Mouse (Mus musculus) lung, embryonic 16.5 days (tissue): ENCODE measurements around the gene Slc43a3. TPM values are rescaled to one million over a fixed set of nuclear protein-coding genes. Genes with fewer than 3 reads are reported as not detected.
"Not testable (repeated sequence)": the region's sequence is repeated elsewhere in the genome, so short reads cannot be mapped to it uniquely, and the experiment has no call there.

Experiments
- ATAC-seq: fragments of 200-750 bp; cut with Nextera tagmentation; 2 replicates; pipeline ENCODE4 v1.8.0; 2017; ENCODE audit warnings: low read depth, mild to moderate bottlenecking, moderate library complexity
- H3K27ac ChIP-seq: fragments of 300-500 bp; sonication (generic); 2 replicates; pipeline ENCODE4 v1.5.1; 2014; ENCODE audit warnings: mild to moderate bottlenecking, control low read depth, low read length
- H3K27me3 ChIP-seq: fragments of 300-500 bp; sonication (generic); 2 replicates; pipeline ENCODE4 v1.6.1; 2014; ENCODE audit warnings: low read depth, low read length, mixed read lengths; ENCODE audit not compliant: control insufficient read depth, insufficient read depth
- H3K36me3 ChIP-seq: fragments of 300-500 bp; sonication (generic); 2 replicates; pipeline ENCODE4 v1.6.1; 2014; ENCODE audit warnings: low read length; ENCODE audit not compliant: control insufficient read depth, insufficient read depth
- H3K4me1 ChIP-seq: fragments of 300-500 bp; sonication (generic); replicated peaks from 2 replicates; pipeline ENCODE4 v1.6.1; 2014; ENCODE audit warnings: low read length, mixed read lengths; ENCODE audit not compliant: control insufficient read depth, insufficient read depth
- H3K4me2 ChIP-seq: fragments of 300-500 bp; sonication (generic); 2 replicates; pipeline ENCODE4 v1.6.1; 2014; ENCODE audit warnings: low read depth, low read length, control low read depth
- H3K4me3 ChIP-seq: fragments of 300-500 bp; sonication (generic); 2 replicates; pipeline ENCODE4 v1.5.1; 2014; ENCODE audit warnings: mild to moderate bottlenecking, low read length, control low read depth
- H3K9ac ChIP-seq: fragments of 300-500 bp; sonication (generic); 2 replicates; pipeline ENCODE4 v1.6.1; 2014; ENCODE audit warnings: low read length, control low read depth
- H3K9me3 ChIP-seq: fragments of 300-500 bp; sonication (generic); 2 replicates; pipeline ENCODE4 v1.6.1; 2016; ENCODE audit warnings: low read length; ENCODE audit not compliant: control insufficient read depth
- WGBS: fragments of 180-500 bp; shearing (Covaris S2); extraction: QIAGEN DNeasy Blood & Tissue Kit; methylation state at CpG from one replicate; pipeline ENCODE4 v1.1.7; 2014; 5-methylcytosine and 5-hydroxymethylcytosine counted together
- polyA plus RNA-seq: library from polyadenylated mRNA; unstranded; fragments of >200 nt; fragmentation: Nextera tagmentation; extraction: Ambion mirVana; gene quantifications from 2 replicates; pipeline ENCODE4 v1.2.1, GENCODE M21; 2015

Slc43a3 gene
- polyA plus RNA-seq, 1 experiment from 2014 or later = 87.3 TPM

DNA sequence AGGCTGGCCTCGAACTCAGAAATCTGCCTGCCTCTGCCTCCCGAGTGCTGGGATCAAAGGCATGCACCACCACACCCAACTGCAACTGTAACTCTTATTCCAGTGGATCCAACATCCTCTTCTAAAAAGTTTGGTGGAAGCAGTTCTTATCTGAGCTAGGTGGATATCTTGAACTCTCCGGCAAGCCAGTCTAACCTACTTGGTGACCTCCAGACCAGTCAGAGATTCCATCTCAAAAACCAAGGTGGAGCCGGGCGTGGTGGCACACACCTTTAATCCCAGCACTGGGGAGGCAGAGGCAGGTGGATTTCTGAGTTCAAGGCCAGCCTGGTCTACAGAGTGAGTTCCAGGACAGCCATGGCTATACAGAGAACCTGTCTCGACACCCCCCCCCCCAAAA, 39.7 kb upstream of the Slc43a3 start:
- not testable (repeated sequence) for H3K4me1 ChIP-seq, ATAC-seq, H3K36me3 ChIP-seq, H3K27me3 ChIP-seq, H3K9me3 ChIP-seq, H3K4me2 ChIP-seq, H3K9ac ChIP-seq, H3K4me3 ChIP-seq, H3K27ac ChIP-seq
- 87% methylated on average over 6 of the region's 6 CpGs for WGBS

DNA sequence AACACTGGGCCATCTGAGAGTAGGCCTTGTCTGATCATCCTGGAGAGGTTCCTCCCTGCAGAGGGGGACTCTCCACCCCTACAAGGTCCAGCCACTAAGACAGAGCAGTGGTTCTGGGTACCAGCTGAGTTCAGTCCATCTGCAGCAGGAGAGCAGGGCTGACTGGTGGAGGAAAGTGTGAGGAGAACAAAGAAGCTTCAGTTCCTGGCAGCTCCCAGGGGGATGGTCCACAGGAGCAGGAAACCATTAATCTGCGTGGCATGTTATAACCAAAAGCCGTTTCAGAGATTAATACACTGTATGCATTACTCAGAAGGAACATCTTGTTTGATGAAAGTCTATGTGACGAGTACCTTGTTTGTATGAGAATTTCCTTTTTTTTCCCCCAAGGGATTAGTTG, 23.7 kb upstream of the Slc43a3 start:
- Histone ChIP-seq H3K9ac (no peak overlapping the region), H3K9me3 (no peaks in the 10 kb centered on the region), H3K4me3 (no peak overlapping the region), H3K4me1 (no peaks in the 10 kb centered on the region; the same call in 1 of the 2 replicates), H3K4me2 (no peak overlapping the region), H3K27ac (no peak overlapping the region), H3K36me3 (no peaks in the 10 kb centered on the region), H3K27me3 (no peaks in the 10 kb centered on the region)
- peak; percentile 55; the same call in 1 of the 2 replicates for ATAC-seq
- WGBS = 23% methylated on average over 3 of the region's 3 CpGs

- Histone ChIP-seq H3K4me3 (no peak overlapping the region), H3K27ac (no peak overlapping the region; the same call in 1 of the 2 replicates), H3K9me3 (no peaks in the 10 kb centered on the region), H3K36me3 (no peaks in the 10 kb centered on the region), H3K27me3 (no peaks in the 10 kb centered on the region), H3K4me2 (no peak overlapping the region), H3K4me1 (no peaks in the 10 kb centered on the region; the same call in 1 of the 2 replicates), H3K9ac (no peak overlapping the region)
- 68% methylated on average over 5 of the region's 5 CpGs for WGBS
- ATAC-seq = no peak
These were observed 22.5 kb upstream of the Slc43a3 start for GRCm38 (mm10) chr2:84913881-84914280.

DNA sequence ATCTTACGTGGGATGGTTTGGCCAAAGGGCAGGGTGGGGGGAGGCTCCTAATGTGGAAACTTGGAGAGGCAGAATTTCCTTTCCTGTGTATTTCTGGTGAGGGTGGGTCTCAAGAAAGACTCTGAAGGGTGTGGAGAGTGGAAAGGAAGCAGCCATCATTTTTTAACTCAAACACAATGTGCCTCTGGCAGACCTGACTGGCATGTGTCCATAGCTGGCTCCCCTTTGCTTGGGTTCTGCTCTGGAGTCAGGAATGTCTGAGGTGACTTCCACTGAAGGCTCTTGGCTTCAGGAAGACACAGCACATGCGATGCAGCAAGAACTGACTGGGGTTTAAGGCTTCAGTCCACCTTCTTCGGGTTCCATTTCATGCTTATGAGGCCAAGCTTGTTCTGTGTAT, 21.0 kb upstream of the Slc43a3 start:
- 50% methylated on average over 3 of the region's 3 CpGs for WGBS
- Histone ChIP-seq H3K36me3 (no peaks in the 10 kb centered on the region), H3K4me1 (no peaks in the 10 kb centered on the region; the same call in 1 of the 2 replicates), H3K4me2 (no peak overlapping the region), H3K9ac (no peak overlapping the region), H3K4me3 (no peak overlapping the region), H3K27ac (peak overlapping the region; percentile 77), H3K27me3 (no peaks in the 10 kb centered on the region), H3K9me3 (no peaks in the 10 kb centered on the region)
- ATAC-seq = peak; percentile 66

DNA sequence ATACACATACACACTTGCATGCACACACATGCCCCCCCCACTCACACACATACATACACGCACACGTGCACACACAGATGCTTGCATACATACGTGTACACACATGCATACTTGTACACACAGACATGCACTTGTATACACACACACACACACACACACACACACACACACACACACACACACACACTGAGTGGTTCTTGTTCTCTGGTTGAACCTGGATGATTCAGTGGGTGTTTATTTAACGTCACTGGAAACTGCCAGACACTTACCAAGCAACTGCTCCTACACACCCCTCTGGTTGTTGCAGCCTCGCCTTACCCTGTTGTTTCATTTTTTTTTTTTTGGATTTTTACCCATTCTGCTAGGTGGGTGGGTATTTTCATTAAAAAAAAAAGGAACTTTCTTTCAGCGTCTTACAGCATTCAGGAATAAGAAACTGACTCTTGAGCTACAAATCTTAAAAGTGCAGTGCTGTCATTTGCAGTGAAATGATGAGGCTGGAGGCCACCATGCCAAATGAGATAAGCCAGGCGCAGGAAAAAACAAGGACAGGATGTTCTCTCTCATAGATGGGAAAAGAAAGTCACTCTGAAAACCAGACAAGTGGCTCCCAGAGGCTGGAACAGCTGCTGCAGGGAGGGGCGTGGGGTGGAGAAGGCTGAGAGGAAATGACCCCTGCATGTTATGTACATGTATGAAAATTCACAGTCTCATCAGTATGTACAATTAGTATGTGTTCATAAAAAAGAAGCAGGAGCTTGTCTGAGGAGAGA, 19.6 kb upstream of the Slc43a3 start:
- no peak overlapping the region for H3K9ac ChIP-seq
- ATAC-seq = peak; percentile 56

DNA sequence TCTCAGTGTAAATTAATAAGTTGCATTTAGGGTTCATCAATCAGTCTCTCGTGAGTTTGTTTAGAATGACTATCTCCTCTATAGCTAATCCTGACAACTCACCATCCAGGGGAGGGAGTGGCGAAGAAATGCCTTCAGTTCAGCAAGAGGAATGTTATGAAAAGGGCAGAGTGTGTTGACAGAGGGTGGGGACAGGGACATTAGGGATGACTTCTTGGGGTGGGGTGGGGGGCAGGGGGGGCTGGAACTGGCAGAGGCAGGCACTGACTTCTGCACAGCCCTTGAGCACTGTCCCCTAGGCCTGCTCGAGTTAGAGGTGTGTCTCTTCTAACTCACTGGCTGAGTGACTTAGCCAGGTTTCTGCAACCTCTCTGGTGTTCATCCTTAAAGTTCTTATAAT, 18.2 kb upstream of the Slc43a3 start:
- 22% methylated on average over 3 of the region's 3 CpGs for WGBS
- no peak overlapping the region for H3K9ac ChIP-seq
- no peaks in the 10 kb centered on the region; the same call in 1 of the 2 replicates for H3K4me1 ChIP-seq
- H3K27ac ChIP-seq = no peak overlapping the region
- H3K36me3 ChIP-seq = no peaks in the 10 kb centered on the region
- no peaks in the 10 kb centered on the region for H3K27me3 ChIP-seq
- no peak overlapping the region for H3K4me2 ChIP-seq
- H3K9me3 ChIP-seq = no peaks in the 10 kb centered on the region
- no peak overlapping the region for H3K4me3 ChIP-seq
- no peak for ATAC-seq

More for the DNA sequence above, 19.6 kb upstream of the Slc43a3 start:
- H3K36me3 ChIP-seq = no peaks in the 10 kb centered on the region
- H3K4me1 ChIP-seq = no peaks in the 10 kb centered on the region; the same call in 1 of the 2 replicates
- WGBS = 48% methylated on average over 8 of the region's 8 CpGs
- no peaks in the 10 kb centered on the region for H3K9me3 ChIP-seq
- no peak overlapping the region for H3K4me2 ChIP-seq
- H3K27me3 ChIP-seq = no peaks in the 10 kb centered on the region
- peak overlapping the region; percentile 77 for H3K27ac ChIP-seq
- no peak overlapping the region for H3K4me3 ChIP-seq

DNA sequence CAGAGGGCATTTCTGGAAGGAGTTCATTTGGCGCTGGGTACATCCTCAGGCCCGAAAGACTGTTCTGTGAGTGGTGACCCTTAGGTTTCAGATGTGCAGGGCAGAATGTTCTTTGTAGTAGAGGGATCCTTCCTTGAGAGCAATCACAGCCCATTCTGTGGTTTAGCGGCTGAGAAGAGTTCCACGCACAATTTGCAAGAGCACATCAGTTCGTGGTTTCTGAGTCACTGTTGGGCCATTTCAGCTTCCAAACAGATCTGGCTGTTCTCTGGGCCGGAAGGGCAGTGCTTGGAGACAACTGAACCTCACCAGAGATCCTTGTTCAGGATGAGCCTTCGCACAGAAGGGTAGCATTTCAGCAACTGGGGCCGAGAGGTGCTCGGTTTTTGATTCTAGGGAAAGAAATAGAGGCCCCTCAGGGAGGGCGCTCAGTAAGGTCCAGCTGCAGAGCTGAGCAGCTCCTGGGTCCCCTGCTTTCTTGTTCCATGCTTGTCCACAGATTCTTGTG, 16.7 kb upstream of the Slc43a3 start:
- H3K4me3 ChIP-seq = no peak overlapping the region
- no peak overlapping the region for H3K27ac ChIP-seq
- peaks cover 4% of the 10 kb centered on the region; the same call in 1 of the 2 replicates for H3K9me3 ChIP-seq
- 84% methylated on average over 10 of the region's 10 CpGs for WGBS
- no peak overlapping the region for H3K9ac ChIP-seq
- H3K4me2 ChIP-seq = no peak overlapping the region
- H3K36me3 ChIP-seq = no peaks in the 10 kb centered on the region
- ATAC-seq = no peak
- no peaks in the 10 kb centered on the region for H3K27me3 ChIP-seq
- no peaks in the 10 kb centered on the region; the same call in 1 of the 2 replicates for H3K4me1 ChIP-seq

- WGBS = 89% methylated on average over 7 of the region's 7 CpGs
- H3K9me3 ChIP-seq = no peaks in the 10 kb centered on the region
- ATAC-seq = no peak
These were observed 6.2 kb upstream of the Slc43a3 start for GRCm38 (mm10) chr2:84930186-84930585.

GRCm38 (mm10) chr2:84933992-84934648, 2.3 kb upstream of the Slc43a3 start:
- Histone ChIP-seq H3K4me1 (peaks cover 20% of the 10 kb centered on the region), H3K4me3 (no peak overlapping the region), H3K27ac (no peak overlapping the region), H3K9me3 (no peaks in the 10 kb centered on the region), H3K9ac (no peak overlapping the region), H3K4me2 (no peak overlapping the region), H3K27me3 (no peaks in the 10 kb centered on the region), H3K36me3 (no peaks in the 10 kb centered on the region)
- 69% methylated on average over 8 of the region's 8 CpGs for WGBS
- no peak for ATAC-seq

More at GRCm38 (mm10) chr2:84930186-84930585, 6.2 kb upstream of the Slc43a3 start:
- Histone ChIP-seq H3K27me3 (no peaks in the 10 kb centered on the region), H3K4me3 (no peak overlapping the region), H3K27ac (no peak overlapping the region), H3K36me3 (no peaks in the 10 kb centered on the region), H3K4me1 (peaks cover 8% of the 10 kb centered on the region), H3K9ac (no peak overlapping the region), H3K4me2 (no peak overlapping the region)
